Mouse (Mus musculus): ENCODE measurements around the gene Fhad1.

The Fhad1 gene

GRCm38 (mm10) chr4:141932785-141933574, 81.9 kb downstream of the Fhad1 start:
- DNase-seq (ENCODE audit: low spot score in 2 of 2) = no peak

GRCm38 (mm10) chr4:141931526-141931925, 83.4 kb downstream of the Fhad1 start:
- DNase-seq (ENCODE audit: low spot score in 2 of 2) = no peak

- DNase-seq (ENCODE audit: low spot score in 2 of 2) = no peak
These were observed 84.9 kb downstream of the Fhad1 start for GRCm38 (mm10) chr4:141930001-141930400.

DNA sequence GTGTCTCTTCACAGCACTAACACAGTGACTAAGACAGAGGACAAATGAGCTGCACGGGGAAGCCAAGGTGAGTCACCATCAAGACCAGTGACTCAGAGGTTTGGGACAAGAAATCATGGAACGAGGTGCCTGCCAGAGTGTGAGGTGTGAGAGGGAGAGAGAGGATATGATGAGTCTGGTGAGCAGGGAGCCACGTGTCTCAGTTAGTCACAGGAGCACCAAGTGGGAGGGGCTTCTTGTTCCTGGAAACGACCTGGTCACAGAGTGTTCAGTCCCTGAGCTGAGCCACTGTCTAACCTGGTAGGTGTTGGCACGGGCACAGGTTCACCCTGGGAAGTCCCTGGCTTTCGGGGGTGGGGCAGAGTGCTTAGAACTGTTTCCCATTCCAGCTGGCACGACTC, 86.0 kb downstream of the Fhad1 start:
- no peak for DNase-seq (ENCODE audit: low spot score in 2 of 2)

GRCm38 (mm10) chr4:141925781-141926345, 89.0 kb downstream of the Fhad1 start:
- no peak for DNase-seq (ENCODE audit: low spot score in 2 of 2)

- DNase-seq (ENCODE audit: low spot score in 2 of 2) = no peak
These were observed 90.9 kb downstream of the Fhad1 start for GRCm38 (mm10) chr4:141923961-141924360.

GRCm38 (mm10) chr4:141920391-141920790, 94.5 kb downstream of the Fhad1 start:
- DNase-seq (ENCODE audit: low spot score in 2 of 2) = no peak

DNA sequence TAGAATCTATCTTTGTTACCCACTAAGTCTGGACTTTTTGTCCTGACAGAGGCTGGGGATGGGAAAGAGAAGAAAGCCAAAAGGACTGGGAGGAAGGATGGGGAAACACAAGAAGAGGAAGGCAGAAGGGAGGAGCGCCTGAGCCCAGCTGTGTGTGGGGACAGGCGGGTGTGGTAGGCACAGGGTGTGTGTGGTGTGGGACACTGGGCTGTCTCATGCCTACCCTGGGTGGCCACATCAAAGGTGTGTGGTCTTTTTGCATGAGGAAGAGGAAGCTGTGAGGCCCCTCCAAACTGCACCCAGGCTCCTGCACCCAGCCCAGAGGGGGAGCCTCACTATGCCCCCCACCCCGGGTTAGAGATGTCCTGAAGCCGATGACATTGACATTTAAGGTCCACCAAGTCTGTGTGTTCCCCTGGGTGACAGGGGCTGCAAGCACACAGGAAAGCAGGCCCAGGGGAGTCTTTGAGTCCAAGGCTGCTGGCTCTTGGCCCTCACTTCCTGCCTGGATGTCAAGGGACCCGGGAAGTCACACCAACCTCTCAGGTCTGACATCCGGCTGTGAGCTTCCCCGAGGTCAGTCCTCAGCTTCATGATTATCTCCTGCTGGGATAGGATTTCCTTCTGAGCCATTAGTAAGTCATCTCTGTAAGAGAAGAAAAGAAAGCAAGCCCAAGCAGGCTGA, 97.0 kb downstream of the Fhad1 start:
- no peak for DNase-seq (ENCODE audit: low spot score in 2 of 2)

GRCm38 (mm10) chr4:141914040-141914439, 100.8 kb downstream of the Fhad1 start:
- DNase-seq (ENCODE audit: low spot score in 2 of 2) = no peak

GRCm38 (mm10) chr4:141913201-141913993, 101.5 kb downstream of the Fhad1 start:
- no peak for DNase-seq (ENCODE audit: low spot score in 2 of 2)

GRCm38 (mm10) chr4:141904710-141905109, 110.2 kb downstream of the Fhad1 start:
- DNase-seq (ENCODE audit: low spot score in 2 of 2) = no peak

DNA sequence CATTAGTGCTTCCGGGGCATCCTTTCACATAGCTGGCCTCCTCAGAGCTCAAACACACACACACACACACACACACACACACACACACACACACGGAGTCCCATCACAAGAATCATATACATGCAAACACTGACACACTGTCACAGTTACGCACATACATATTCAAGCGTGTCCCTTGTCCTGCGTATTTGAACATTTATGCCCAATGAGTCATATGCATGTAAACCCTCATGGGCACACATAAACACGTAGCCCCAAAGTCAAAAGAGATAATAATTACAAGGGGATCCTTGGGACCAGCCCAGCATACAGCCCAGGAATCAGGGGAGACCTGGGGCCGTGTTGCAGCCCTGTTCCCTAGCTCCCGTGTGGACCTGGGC, 112.4 kb downstream of the Fhad1 start:
- DNase-seq (ENCODE audit: low spot score in 2 of 2) = no peak

DNA sequence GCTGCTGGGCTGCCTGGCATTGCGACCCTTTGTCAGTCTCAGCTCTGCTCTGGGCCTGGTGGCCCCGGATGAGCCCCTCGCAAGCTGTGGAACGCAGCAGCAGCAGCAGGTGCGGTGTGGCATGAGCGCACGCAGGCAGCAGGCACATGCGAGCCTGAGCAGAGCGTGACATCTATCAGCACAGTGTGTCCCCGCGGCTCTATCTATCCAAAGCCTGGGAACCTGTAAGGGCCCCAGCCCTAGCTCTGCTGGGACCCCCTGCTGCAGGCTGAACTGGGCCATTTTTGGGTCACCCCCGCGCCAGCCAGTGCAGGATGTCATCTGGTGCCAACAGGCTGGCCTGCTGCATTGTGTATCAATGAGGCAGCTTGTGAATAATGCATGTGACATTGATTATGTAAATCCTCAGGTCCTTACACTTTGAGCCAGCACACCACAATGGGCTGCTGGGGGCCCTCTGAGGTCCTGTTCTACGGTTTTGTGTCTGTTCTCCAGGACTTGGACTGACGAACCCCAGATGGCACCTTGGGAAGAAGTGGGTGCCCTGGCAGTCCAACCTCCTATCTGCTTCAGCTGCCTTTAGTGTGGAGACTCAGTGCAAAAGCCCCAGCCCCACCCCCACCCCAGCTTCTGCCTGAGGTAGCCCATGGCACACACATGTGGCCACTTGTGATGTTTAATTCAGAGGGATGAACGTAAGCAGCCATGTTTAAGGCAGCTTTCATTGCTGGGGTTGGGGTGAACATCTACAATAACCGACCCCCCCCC, 113.0 kb downstream of the Fhad1 start:
- no peak for DNase-seq (ENCODE audit: low spot score in 2 of 2)

DNA sequence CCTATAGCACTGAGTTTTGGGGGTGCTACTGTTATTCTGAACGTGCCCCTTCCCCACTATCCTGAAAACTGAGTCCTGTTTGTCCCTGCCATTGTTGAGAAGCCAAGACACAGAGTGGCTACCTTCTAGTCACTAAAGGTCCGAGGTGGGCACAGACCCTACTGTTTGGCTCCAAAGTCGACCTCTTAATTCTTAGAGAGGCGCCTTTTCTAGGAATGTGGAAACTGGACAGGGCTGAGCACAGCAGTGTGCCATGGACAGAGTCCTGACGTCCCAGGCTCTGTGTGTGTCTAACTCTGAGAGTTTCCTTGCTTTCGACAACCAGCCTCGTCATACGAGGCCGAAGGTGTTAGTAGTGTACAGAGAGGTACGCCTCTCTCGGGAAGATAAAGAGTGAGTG, 114.5 kb downstream of the Fhad1 start:
- DNase-seq (ENCODE audit: low spot score in 2 of 2) = no peak

DNA sequence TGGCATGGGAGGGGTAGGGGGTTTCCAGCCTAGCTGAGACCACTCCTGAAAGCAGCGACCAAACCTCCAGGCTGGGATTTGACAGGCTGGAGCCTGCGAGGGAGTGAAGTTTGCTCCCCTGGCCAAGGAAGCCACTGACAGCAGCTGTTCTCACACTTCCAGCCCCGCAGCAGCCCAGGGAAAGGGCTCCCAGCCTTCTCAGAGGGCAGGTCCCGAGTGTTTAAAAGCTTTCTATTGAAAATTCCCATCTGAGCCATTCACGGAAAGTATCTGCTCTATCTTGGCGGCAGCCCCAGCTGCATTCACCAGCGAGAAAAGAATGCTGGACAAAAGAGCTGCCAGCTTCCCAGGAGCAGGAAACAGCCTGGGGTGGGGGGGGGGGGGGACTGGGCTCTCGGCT, 114.9 kb downstream of the Fhad1 start:
- DNase-seq (ENCODE audit: low spot score in 2 of 2) = no peak

- DNase-seq (ENCODE audit: low spot score in 2 of 2) = no peak
These were observed 116.0 kb downstream of the Fhad1 start for GRCm38 (mm10) chr4:141898905-141899304.

- DNase-seq (ENCODE audit: low spot score in 2 of 2) = no peak
These were observed 117.0 kb downstream of the Fhad1 start for GRCm38 (mm10) chr4:141897838-141898237.

GRCm38 (mm10) chr4:141897225-141897624, 117.7 kb downstream of the Fhad1 start:
- no peak for DNase-seq (ENCODE audit: low spot score in 2 of 2)

GRCm38 (mm10) chr4:141895772-141896171, 119.1 kb downstream of the Fhad1 start:
- DNase-seq (ENCODE audit: low spot score in 2 of 2) = no peak

DNA sequence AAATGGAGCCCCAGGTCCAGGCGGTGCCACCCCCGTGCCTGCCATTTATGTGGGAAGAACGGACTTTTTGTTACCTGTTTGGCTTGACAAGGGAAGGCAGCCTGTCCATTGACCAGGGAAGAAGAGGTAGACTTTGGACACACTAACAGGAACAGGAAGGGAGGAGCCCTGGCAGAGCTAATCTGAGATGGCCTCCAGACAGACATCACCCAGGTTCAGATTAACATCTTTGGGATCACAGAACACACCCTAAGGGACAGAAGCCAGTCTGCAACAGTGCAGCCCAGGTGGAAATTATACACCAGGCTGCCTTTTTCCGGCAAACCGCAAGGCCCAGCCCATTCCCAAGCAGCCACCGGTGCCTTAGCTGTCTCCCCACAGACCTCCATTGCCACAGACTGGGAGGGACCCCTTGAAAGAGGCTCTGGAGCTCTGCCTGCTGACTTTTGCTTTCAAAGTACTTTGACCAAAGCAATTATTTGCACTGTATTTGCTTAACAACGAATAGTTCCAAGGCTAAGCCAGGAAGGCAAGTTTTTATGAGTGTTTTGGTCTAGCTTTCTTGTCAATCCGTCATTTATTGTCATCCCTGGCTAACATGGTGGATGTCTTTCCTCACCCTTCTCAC, 121.6 kb downstream of the Fhad1 start:
- no peak for DNase-seq (ENCODE audit: low spot score in 2 of 2)

DNA sequence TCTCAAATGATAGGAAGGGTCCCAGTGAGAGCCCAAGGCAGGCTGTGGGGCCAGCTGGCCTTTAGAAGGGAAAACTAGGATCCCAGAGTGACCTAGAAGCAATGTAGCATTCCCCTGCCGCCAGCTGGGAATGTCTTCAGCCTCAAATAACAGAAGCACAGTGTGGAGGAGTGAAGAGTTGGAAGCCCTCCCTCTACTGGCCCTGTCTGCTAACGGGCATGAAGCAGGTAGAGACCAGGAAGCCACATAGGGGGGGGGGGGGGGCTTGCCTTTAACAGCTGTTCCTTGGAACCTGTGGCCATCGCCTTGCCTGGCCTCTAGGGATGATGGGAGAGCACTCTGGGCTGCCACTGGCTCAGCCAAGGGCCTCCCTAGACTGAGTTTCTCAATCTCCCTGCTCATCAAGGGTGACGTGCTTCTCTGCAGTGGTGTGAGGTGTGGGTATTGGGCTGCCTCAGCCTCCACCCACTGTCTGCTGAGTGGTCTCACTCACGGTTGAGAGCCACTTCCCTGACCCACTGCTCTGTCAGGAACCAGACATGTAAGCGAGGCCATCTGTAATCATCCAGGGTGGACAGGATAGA, 128.4 kb downstream of the Fhad1 start:
- DNase-seq (ENCODE audit: low spot score in 2 of 2) = no peak

All from spleen, postnatal 4 days (tissue).